Mouse (Mus musculus): ENCODE measurements around the gene Olfr406.

Olfr406 gene

GRCm38 (mm10) chr11:74259508-74259907, at the start of gene Olfr406:
TSS of gene Olfr406 (plus strand) at chr11:74259808.
- no peak for DNase-seq

DNA sequence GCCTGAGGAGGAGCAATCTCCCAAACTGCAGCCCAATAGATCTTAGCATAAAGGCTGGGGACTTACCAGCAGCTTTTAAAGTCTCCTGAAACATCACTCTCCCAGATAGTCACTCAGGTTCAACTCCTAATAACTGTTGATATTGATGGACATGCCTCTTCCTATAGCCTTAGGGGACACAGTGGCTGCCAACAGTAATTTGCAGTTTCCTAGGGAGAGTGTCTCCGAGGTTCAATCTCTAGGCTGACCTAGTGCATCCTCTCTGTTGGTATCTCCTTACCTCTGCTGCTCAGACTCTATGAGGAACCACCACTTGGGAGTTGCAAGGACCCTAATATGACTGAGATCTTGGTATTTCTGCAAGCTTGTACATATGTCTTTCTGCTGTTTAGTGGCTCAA, 48.3 kb upstream of the Olfr406 start, which contains the start of gene Olfr43:
Gene Olfr43, minus strand, starts transcription at position 101 of the 400 bp plus-strand sequence.
- no peak for DNase-seq

DNA sequence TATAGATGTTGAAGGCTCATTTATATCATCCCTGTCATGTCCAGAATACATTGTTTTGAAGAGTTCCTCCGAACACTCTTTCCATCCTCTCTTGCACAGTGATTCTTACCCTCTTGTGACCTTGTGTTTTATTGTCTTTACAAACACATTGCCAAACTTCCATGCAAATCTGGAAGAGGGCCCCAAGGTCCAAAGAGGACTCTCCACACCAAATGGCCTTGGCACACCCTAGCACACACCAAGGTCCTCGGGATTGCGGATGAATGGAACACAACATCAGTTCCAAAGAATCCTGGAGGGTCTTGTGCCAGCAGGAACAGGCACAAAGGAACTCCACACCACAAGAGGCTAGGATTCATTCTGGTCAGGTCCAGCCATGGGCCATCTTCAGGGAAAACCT, 18.4 kb upstream of the Olfr406 start:
- DNase-seq, result no peak

DNA sequence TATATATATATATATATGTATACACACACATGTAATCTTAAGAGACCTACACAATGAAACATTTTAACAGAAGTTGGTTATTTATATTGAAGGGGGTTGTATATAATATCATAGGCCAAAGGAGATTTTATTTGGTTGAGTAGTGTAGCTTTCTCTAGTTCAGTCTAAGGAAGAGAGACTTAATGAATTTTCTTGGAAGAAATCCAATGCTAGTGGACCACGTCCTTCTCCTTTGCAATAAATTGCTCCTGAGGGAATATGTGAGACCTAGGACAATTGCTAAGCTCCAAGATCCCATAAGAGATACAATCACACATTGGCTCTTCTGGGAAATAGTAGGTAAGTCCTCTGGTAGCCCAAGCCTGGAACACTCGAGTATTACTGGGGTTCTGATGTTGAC, 23.8 kb downstream of the Olfr406 start, which contains the start of gene Olfr59:
Gene Olfr59, plus strand, starts transcription at position 301 of the 400 bp plus-strand sequence.
- DNase-seq, result no peak

DNA sequence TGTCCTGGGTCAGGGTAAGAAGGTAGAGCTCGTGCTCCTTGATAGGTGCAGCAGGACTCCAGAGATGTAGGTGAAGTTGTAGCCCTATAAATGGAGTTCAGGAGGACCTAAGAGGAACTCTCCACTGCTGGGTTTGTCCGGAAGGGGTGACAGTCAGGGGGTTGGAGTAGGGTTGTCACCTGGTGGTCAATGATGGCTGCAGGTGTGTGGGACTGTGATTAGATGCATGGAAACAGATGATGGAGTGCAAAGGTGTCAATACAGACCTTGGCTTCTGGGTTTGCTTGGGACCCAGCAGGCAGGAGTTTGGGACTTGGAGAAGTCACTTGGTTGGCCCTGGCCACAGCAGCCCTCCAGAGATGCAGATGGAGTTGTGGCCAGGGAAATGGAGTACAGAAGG, 27.6 kb downstream of the Olfr406 start:
- DNase-seq, result no peak

Measured in kidney, postnatal 25 days (tissue).